Mouse (Mus musculus): ENCODE data around the gene Dcbld1.

GRCm38 (mm10) chr10:52301766-52302165 is 68.3 kb downstream of the Dcbld1 start:
- TF ChIP-seq MAX (IDR thresholded peaks at IDR 0.05; ENCODE audit: low read depth) (no peak), POLR2A (IDR thresholded peaks at IDR 0.05; ENCODE audit: insufficient read length, low read depth) (no peak), TCF12 (IDR thresholded peaks at IDR 0.05; ENCODE audit: insufficient read depth, poor library complexity, severe bottlenecking) (no peak), E2F4 (IDR thresholded peaks at IDR 0.05; ENCODE audit: insufficient read depth) (no peak), USF1 (IDR thresholded peaks at IDR 0.05; ENCODE audit: low read depth) (no peak), TCF3 (IDR thresholded peaks at IDR 0.05; ENCODE audit: insufficient read length, low read depth) (no peak), POLR2AphosphoS2 (IDR thresholded peaks at IDR 0.05; ENCODE audit: insufficient read length, low read depth) (no peak), MYOD1 (IDR thresholded peaks at IDR 0.05; ENCODE audit: control insufficient read depth in 1 of 3, insufficient read length in 2 of 3, low read depth in 2 of 3) (no peak)

All from myocyte (in vitro differentiated cells).